17 mouse cellular contexts compared by ENCODE assay signal in genomic region chr1:52338704-52339103, GRCm38 (mm10).
"Had no signal": no experiment of that assay in that cellular context is flagged by ENCODE, and none has a peak within 500 bp of the region (broad histone marks: within the 10 kb centered on the region; RNA-seq: fewer than 3 reads in every experiment).

No protein-coding gene starts in this region.

- ATAC-seq: liver, embryonic 12.5 days; liver, postnatal 0 days; lung, postnatal 0 days; midbrain, embryonic 13.5 days; midbrain, embryonic 15.5 days; midbrain, embryonic 16.5 days had no signal

- DNase-seq: left cerebral cortex, postnatal 4 days; liver; liver, embryonic 13.5 days; liver, postnatal 0 days; lung, adult 18-20 months; lung, adult 2 months; lung, embryonic 14.5 days; lung, postnatal 10 days; lung, postnatal 14 days; lung, postnatal 36 days; lung, postnatal 4 days; midbrain, embryonic 14.5 days had no signal
